Mouse (Mus musculus) myocyte (in vitro differentiated cells): ENCODE measurements around the gene Adcy2.

ENCODE experiments used
- CEBPB ChIP-seq: IDR thresholded peaks from 2 replicates; pipeline ENCODE4 v1.6.1; 2011; ENCODE audit warnings: mild to moderate bottlenecking, moderate library complexity; ENCODE audit not compliant: poor library complexity, insufficient read depth, severe bottlenecking
- E2F4 ChIP-seq: IDR thresholded peaks from one replicate; pipeline ENCODE4 v1.6.1; 2011; ENCODE audit warnings: mild to moderate bottlenecking, control low read depth, moderate library complexity; ENCODE audit not compliant: insufficient read depth
- MAX ChIP-seq: IDR thresholded peaks from one replicate; pipeline ENCODE4 v1.6.1; 2011; ENCODE audit warnings: low read depth, mild to moderate bottlenecking, control low read depth
- MYOD1 ChIP-seq, 3 experiments: IDR thresholded peaks; one replicate each; pipeline ENCODE4 v1.6.1; 2011; ENCODE audit warnings: control low read depth in 2 of 3, low read depth in 2 of 3, mild to moderate bottlenecking in 2 of 3, moderate library complexity in 1 of 3; ENCODE audit not compliant: insufficient read length in 2 of 3, control insufficient read depth in 1 of 3
- MYOG ChIP-seq, 3 experiments: IDR thresholded peaks; one replicate each; pipeline ENCODE4 v1.6.1; 2011; ENCODE audit warnings: control low read depth in 2 of 3, low read depth in 2 of 3, mild to moderate bottlenecking in 2 of 3; ENCODE audit not compliant: insufficient read length in 2 of 3, control insufficient read depth in 1 of 3, insufficient read depth in 1 of 3
- POLR2A ChIP-seq: IDR thresholded peaks from one replicate; pipeline ENCODE4 v1.6.1; 2011; ENCODE audit warnings: low read depth, mild to moderate bottlenecking, control low read depth, moderate library complexity; ENCODE audit not compliant: insufficient read length
- POLR2AphosphoS2 ChIP-seq: IDR thresholded peaks from one replicate; pipeline ENCODE4 v1.6.1; 2011; ENCODE audit warnings: low read depth, control low read depth; ENCODE audit not compliant: insufficient read length
- REST ChIP-seq: IDR thresholded peaks from one replicate; pipeline ENCODE4 v1.6.1; 2011; ENCODE audit warnings: mild to moderate bottlenecking, control low read depth, moderate library complexity; ENCODE audit not compliant: insufficient read depth, insufficient read length
- TCF12 ChIP-seq: IDR thresholded peaks from one replicate; pipeline ENCODE4 v1.6.1; 2011; ENCODE audit warnings: mild to moderate bottlenecking, control low read depth; ENCODE audit not compliant: poor library complexity, insufficient read depth, severe bottlenecking
- USF1 ChIP-seq: IDR thresholded peaks from one replicate; pipeline ENCODE4 v1.6.1; 2011; ENCODE audit warnings: low read depth, mild to moderate bottlenecking, control low read depth, moderate library complexity

DNA sequence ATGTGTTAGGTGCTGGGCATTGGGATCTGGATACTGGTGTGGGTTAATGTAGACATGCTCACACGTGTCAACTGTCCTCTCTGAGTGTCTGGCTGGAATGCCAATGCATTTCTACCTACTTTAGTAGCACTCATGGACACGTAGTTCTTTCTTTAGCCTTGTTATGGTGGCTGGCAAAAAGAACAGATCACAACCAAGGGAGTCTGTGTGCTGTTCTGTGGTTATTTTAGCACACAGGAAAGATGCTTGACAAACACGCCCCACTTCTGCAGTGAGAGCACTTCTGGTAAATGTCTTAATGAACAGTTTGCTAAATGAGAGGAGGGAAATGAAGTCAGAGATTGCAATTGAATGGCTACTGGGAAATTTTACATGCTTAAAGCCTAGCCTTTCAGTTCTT is 151.1 kb downstream of the Adcy2 start:
- TF ChIP-seq POLR2A (no peak), USF1 (no peak), CEBPB (no peak), MAX (no peak), REST (no peak), TCF12 (no peak), MYOD1 (IDR thresholded peaks at IDR 0.05; ENCODE audit: control insufficient read depth in 1 of 3, insufficient read length in 2 of 3, low read depth in 2 of 3) (no peak), E2F4 (no peak), POLR2AphosphoS2 (no peak), MYOG (IDR thresholded peaks at IDR 0.05; ENCODE audit: control insufficient read depth in 1 of 3, insufficient read depth in 1 of 3, insufficient read length in 2 of 3, low read depth in 2 of 3) (no peak)
